Mouse (Mus musculus): Measurements from ENCODE around the gene Slc31a1. TPM values are rescaled to one million over a fixed set of nuclear protein-coding genes. Genes with fewer than 3 reads are reported as not detected.

Gene Slc31a1
- polyA plus RNA-seq, 1 experiment from 2014 or later = 48.3 TPM

GRCm38 (mm10) chr4:62389592-62390512 is 29.3 kb downstream of the Slc31a1 start:
- no peak overlapping the region for H3K4me3 ChIP-seq (replicated peaks; ENCODE audit: low read depth, low read length)
- ATAC-seq (replicated peaks; ENCODE audit: low FRiP score, low read depth) (no peak), DNase-seq (ENCODE audit: low spot score) (no peak)
- no peak overlapping the region for H3K4me2 ChIP-seq (ENCODE audit: low read length)
- H3K9me3 ChIP-seq (replicated peaks; ENCODE audit: low read length) = no peaks in the 10 kb centered on the region
- peaks cover 26% of the 10 kb centered on the region; the same call in 1 of the 2 replicates for H3K36me3 ChIP-seq (ENCODE audit: insufficient read depth, low read length)
- no peaks in the 10 kb centered on the region for H3K4me1 ChIP-seq (replicated peaks; ENCODE audit: insufficient read depth, low read length)
- TF ChIP-seq CTCF (IDR thresholded peaks at IDR 0.05; ENCODE audit: low read depth) = no peak
- 69% methylated on average over 5 of the region's 5 CpGs for WGBS
- no peak overlapping the region for H3K9ac ChIP-seq (ENCODE audit: low read depth, low read length)
- no peaks in the 10 kb centered on the region for H3K27me3 ChIP-seq (ENCODE audit: insufficient read depth, low read length)
- no peak overlapping the region for H3K27ac ChIP-seq

- Histone ChIP-seq H3K4me2 (ENCODE audit: low read length) (no peak overlapping the region), H3K27me3 (ENCODE audit: insufficient read depth, low read length) (no peaks in the 10 kb centered on the region), H3K36me3 (ENCODE audit: insufficient read depth, low read length) (peaks cover 29% of the 10 kb centered on the region; the same call in 1 of the 2 replicates), H3K4me3 (replicated peaks; ENCODE audit: low read depth, low read length) (no peak overlapping the region), H3K9me3 (replicated peaks; ENCODE audit: low read length) (no peaks in the 10 kb centered on the region), H3K4me1 (replicated peaks; ENCODE audit: insufficient read depth, low read length) (no peaks in the 10 kb centered on the region), H3K9ac (ENCODE audit: low read depth, low read length) (no peak overlapping the region), H3K27ac (no peak overlapping the region)
- WGBS = 86% methylated on average over 7 of the region's 7 CpGs
- ATAC-seq (replicated peaks; ENCODE audit: low FRiP score, low read depth) (no peak), DNase-seq (ENCODE audit: low spot score) (no peak)
- TF ChIP-seq CTCF (IDR thresholded peaks at IDR 0.05; ENCODE audit: low read depth) = no peak
These were observed 31.4 kb downstream of the Slc31a1 start for GRCm38 (mm10) chr4:62391892-62392291.

DNA sequence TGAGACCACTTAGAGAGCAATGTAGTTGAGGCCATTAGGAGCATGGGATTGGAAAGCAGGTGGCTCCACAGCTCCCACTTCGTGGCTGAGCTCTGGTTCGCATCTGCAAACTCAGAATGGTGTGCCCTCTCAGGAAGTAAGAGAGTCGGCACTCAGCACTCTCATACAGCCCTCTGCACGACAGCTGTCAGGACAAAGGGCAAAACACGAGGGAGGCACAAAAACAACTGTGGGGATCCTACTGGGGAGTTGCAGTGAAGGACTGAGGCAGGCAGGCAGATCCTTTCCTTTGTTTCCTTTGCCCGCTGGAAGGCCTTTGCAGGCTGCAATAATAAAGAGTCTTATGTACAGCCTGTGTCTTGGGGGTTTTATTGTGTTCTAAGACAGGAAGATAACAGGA is 32.9 kb downstream of the Slc31a1 start:
- Histone ChIP-seq H3K27me3 (ENCODE audit: insufficient read depth, low read length) (no peaks in the 10 kb centered on the region), H3K27ac (no peak overlapping the region), H3K4me1 (replicated peaks; ENCODE audit: insufficient read depth, low read length) (no peaks in the 10 kb centered on the region), H3K9ac (ENCODE audit: low read depth, low read length) (no peak overlapping the region), H3K36me3 (ENCODE audit: insufficient read depth, low read length) (peaks cover 31% of the 10 kb centered on the region), H3K4me2 (ENCODE audit: low read length) (no peak overlapping the region), H3K9me3 (replicated peaks; ENCODE audit: low read length) (no peaks in the 10 kb centered on the region), H3K4me3 (replicated peaks; ENCODE audit: low read depth, low read length) (no peak overlapping the region)
- TF ChIP-seq CTCF (IDR thresholded peaks at IDR 0.05; ENCODE audit: low read depth) = no peak
- DNase-seq (ENCODE audit: low spot score) (no peak), ATAC-seq (replicated peaks; ENCODE audit: low FRiP score, low read depth) (no peak)
- 68% methylated on average over 6 of the region's 6 CpGs for WGBS

DNA sequence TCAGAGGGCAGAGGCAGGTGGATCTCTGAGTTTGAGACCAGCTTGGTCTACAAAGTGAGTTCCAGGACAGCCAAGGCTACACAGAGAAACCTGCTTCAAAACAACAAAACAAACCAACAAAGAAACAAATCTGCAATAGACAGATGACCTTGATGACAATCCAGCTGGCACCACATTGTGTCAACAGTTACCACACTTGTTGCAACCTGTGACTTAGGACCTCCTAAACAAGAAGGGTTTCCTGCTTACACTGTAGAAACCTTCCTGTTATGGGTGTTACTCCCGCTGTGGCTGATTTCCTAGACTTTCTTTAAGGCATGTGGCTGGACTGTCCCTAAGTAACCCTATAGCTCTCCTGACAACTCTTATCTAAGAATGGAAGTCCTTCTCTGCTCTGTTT is 35.3 kb downstream of the Slc31a1 start:
- Histone ChIP-seq H3K4me2 (ENCODE audit: low read length) (no peak overlapping the region), H3K9ac (ENCODE audit: low read depth, low read length) (no peak overlapping the region), H3K9me3 (replicated peaks; ENCODE audit: low read length) (no peaks in the 10 kb centered on the region), H3K36me3 (ENCODE audit: insufficient read depth, low read length) (peaks cover 42% of the 10 kb centered on the region), H3K4me3 (replicated peaks; ENCODE audit: low read depth, low read length) (no peak overlapping the region), H3K4me1 (replicated peaks; ENCODE audit: insufficient read depth, low read length) (no peaks in the 10 kb centered on the region), H3K27ac (no peak overlapping the region), H3K27me3 (ENCODE audit: insufficient read depth, low read length) (no peaks in the 10 kb centered on the region)
- DNase-seq (ENCODE audit: low spot score) (no peak), ATAC-seq (replicated peaks; ENCODE audit: low FRiP score, low read depth) (no peak)
- TF ChIP-seq CTCF (IDR thresholded peaks at IDR 0.05; ENCODE audit: low read depth) = no peak
- 82% methylated on average over 1 of the region's 1 CpGs for WGBS

DNA sequence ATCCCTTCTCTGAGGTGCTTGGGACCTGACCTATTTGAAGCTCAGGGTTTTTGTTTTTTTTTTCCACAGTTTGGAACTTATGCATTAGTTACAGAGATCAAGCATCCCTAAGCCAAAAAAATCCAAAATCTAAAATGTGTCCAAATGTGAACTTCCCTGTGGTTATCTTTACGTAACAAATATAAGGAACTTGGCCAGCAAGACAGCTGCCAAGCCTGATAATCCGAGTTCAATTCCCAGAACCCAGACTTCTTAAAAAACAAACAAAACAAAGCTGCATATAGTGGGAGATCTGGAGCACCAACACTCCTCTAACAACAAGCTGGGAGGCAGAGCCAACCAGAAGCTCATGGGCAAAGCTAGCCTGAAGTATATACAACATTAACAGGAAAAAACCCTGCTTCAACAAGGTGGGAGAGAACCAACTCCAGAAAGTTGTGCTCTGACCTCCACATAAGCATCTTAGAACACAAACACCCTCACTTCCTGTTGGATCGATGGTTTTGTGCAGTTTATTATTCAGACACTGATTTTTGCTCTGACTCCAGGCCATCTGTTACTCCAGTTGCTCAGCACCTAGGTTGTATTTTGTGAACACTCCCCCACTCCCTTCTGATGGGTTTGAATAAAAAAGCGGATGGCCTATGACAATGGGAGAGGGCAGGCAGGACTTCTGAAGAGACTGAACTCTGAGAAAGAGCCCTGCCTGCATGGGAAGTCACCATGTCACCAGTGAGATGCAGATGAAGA is 37.3 kb downstream of the Slc31a1 start:
- Histone ChIP-seq H3K4me1 (replicated peaks; ENCODE audit: insufficient read depth, low read length) (no peaks in the 10 kb centered on the region), H3K27ac (no peak overlapping the region), H3K36me3 (ENCODE audit: insufficient read depth, low read length) (peaks cover 52% of the 10 kb centered on the region), H3K9me3 (replicated peaks; ENCODE audit: low read length) (no peaks in the 10 kb centered on the region), H3K4me3 (replicated peaks; ENCODE audit: low read depth, low read length) (no peak overlapping the region), H3K27me3 (ENCODE audit: insufficient read depth, low read length) (no peaks in the 10 kb centered on the region), H3K4me2 (ENCODE audit: low read length) (no peak overlapping the region), H3K9ac (ENCODE audit: low read depth, low read length) (no peak overlapping the region)
- DNase-seq (ENCODE audit: low spot score) (no peak), ATAC-seq (replicated peaks; ENCODE audit: low FRiP score, low read depth) (no peak)
- 80% methylated on average over 4 of the region's 4 CpGs for WGBS
- no peak for TF ChIP-seq CTCF (IDR thresholded peaks at IDR 0.05; ENCODE audit: low read depth)

DNA sequence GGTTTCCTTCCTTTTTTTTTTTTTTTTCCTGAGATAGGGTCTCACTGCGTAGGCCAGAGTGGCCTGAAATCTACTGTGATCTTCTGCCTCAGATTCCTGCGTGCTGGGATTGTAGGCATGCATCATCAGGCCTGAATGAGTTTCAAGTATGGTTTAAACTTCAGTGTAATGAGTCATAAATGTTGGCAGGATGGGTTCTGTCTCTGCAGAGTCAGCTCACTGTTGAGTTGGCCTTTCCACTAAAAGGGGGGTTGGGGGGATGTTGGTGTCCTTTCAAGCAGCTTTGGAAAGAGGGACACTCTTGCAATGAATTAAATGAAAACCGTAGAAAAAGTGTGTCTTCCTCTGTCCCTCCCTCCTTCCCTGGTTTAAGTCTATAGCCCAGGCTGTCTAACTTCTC is 38.4 kb downstream of the Slc31a1 start:
- H3K36me3 ChIP-seq (ENCODE audit: insufficient read depth, low read length) = peaks cover 52% of the 10 kb centered on the region

More for the DNA sequence above, 38.4 kb downstream of the Slc31a1 start:
- H3K4me1 ChIP-seq (replicated peaks; ENCODE audit: insufficient read depth, low read length) = no peaks in the 10 kb centered on the region
- H3K9ac ChIP-seq (ENCODE audit: low read depth, low read length) = no peak overlapping the region
- H3K27me3 ChIP-seq (ENCODE audit: insufficient read depth, low read length) = no peaks in the 10 kb centered on the region
- no peak for TF ChIP-seq CTCF (IDR thresholded peaks at IDR 0.05; ENCODE audit: low read depth)
- DNase-seq (ENCODE audit: low spot score) (no peak), ATAC-seq (replicated peaks; ENCODE audit: low FRiP score, low read depth) (no peak)
- no peak overlapping the region for H3K4me2 ChIP-seq (ENCODE audit: low read length)
- H3K27ac ChIP-seq = no peak overlapping the region
- no peak overlapping the region for H3K4me3 ChIP-seq (replicated peaks; ENCODE audit: low read depth, low read length)
- 91% methylated on average over 3 of the region's 3 CpGs for WGBS
- no peaks in the 10 kb centered on the region for H3K9me3 ChIP-seq (replicated peaks; ENCODE audit: low read length)

Data from kidney, postnatal 0 days (tissue).